Mouse (Mus musculus) testis, adult 2 months (tissue): ENCODE data around the gene Csn1s2b. TPM values are rescaled to one million over a fixed set of nuclear protein-coding genes. Genes with fewer than 3 reads are reported as not detected.

Source experiments
- H3K27ac ChIP-seq: fragments of 200-500 bp; 2 replicates; pipeline ENCODE4 v1.5.1; 2012; ENCODE audit warnings: low read depth, low read length; ENCODE audit not compliant: control insufficient read depth, insufficient read depth
- H3K27me3 ChIP-seq: fragments of 200-500 bp; 2 replicates; pipeline ENCODE4 v1.6.1; 2012; ENCODE audit warnings: mild to moderate bottlenecking, low read length, moderate library complexity; ENCODE audit not compliant: control insufficient read depth, insufficient read depth
- H3K36me3 ChIP-seq: fragments of 200-500 bp; 2 replicates; pipeline ENCODE4 v1.6.1; 2012; ENCODE audit warnings: mild to moderate bottlenecking, low read length; ENCODE audit not compliant: control insufficient read depth, insufficient read depth
- H3K4me1 ChIP-seq: fragments of 200-500 bp; 2 replicates; pipeline ENCODE4 v1.6.1; 2012; ENCODE audit warnings: low read length; ENCODE audit not compliant: control insufficient read depth, insufficient read depth
- H3K4me3 ChIP-seq: fragments of 200-500 bp; 2 replicates; pipeline ENCODE4 v1.5.1; 2012; ENCODE audit warnings: low read depth, mild to moderate bottlenecking, low read length, moderate library complexity, mixed read lengths; ENCODE audit not compliant: control insufficient read depth
- CTCF ChIP-seq: fragments of 200-500 bp; IDR thresholded peaks from 2 replicates; pipeline ENCODE4 v1.5.1; 2012; ENCODE audit warnings: low read depth, mild to moderate bottlenecking, inconsistent platforms, low read length, moderate library complexity; ENCODE audit not compliant: control insufficient read depth, insufficient read depth, insufficient replicate concordance
- POLR2A ChIP-seq: fragments of 200-500 bp; IDR thresholded peaks from 2 replicates; pipeline ENCODE4 v1.6.1; 2012; ENCODE audit warnings: low read depth, mild to moderate bottlenecking, inconsistent platforms, low read length, moderate library complexity; ENCODE audit not compliant: control insufficient read depth
- polyA plus RNA-seq: library from polyadenylated mRNA; depleted of rRNA; stranded (reverse); fragments of >200 nt; gene quantifications from 2 replicates; pipeline ENCODE4 v1.2.3, GENCODE M21; 2012; rRNA removed

The Csn1s2b gene
- polyA plus RNA-seq, 1 experiment = 0.44 TPM

DNA sequence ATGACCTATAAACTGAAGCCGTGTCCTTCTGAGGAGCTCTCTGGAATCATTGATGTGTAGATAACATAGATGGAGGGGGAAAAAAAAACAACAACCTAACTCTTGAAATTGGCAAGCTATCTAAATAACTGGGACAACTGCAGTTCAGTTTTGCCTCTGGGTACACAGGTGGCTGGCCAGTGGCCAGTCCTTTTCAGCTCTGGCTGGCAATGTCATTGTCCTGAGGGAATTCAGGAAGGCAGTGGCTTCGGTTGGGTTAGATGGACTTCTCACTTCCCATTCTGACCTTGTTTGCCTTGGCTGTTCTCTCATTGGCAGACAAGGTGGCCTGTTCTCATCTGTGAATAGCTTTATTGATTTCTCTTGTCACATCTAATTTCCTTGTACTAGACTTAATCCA lies 62.2 kb downstream of the Csn1s2b start:
- Histone ChIP-seq H3K27ac (no peak overlapping the region), H3K36me3 (no peaks in the 10 kb centered on the region), H3K4me1 (no peaks in the 10 kb centered on the region), H3K4me3 (no peak overlapping the region), H3K27me3 (no peaks in the 10 kb centered on the region)
- TF ChIP-seq POLR2A = no peak
- no peak for TF ChIP-seq CTCF

DNA sequence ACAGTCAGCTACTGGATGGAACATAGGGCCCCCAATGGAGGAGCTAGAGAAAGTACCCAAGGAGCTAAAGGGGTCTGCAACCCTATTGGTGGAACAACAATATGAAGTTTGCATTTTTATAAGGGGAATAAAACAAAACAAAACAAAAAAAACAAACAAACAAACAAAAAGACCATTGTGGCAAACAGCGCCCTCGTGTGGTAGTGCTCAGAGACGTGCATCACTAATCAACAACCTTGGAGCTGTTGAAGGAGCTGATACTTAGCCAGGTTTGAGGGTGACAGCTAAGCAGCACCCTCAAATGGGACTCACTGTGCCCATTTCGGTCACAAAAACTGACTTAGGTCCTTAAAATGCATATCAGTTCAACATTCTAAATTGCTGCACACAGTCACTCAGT lies 63.5 kb downstream of the Csn1s2b start:
- H3K4me1 ChIP-seq = no peaks in the 10 kb centered on the region
- no peak overlapping the region for H3K4me3 ChIP-seq
- H3K36me3 ChIP-seq = no peaks in the 10 kb centered on the region
- no peak overlapping the region for H3K27ac ChIP-seq
- no peaks in the 10 kb centered on the region for H3K27me3 ChIP-seq
- TF ChIP-seq POLR2A (no peak), CTCF (peak; percentile 30; the same call in 1 of the 2 replicates)

Other genes with a start within 250 kb of the Csn1s2b start
- not detected in 2 replicates for gene Sult1d1, start 239.1 kb upstream of the Csn1s2b start, polyA plus RNA-seq
- 0.99 and 1.5 TPM in 2 replicates for gene Sult1e1, start 216.5 kb upstream of the Csn1s2b start, polyA plus RNA-seq
- gene Csn1s1, start 141.9 kb upstream of the Csn1s2b start, polyA plus RNA-seq = not detected in 2 replicates
- 0.31 and 0.64 TPM in 2 replicates for gene Csn2, start 108.5 kb upstream of the Csn1s2b start, polyA plus RNA-seq
- gene Csn1s2a, start 33.5 kb upstream of the Csn1s2b start, polyA plus RNA-seq = not detected in 2 replicates
- gene Prr27, start 17.6 kb downstream of the Csn1s2b start, polyA plus RNA-seq = 120 and 200 TPM in 2 replicates
- 4.6 TPM in 1 of 2 replicates, not detected in the other for gene Odam, start 76.9 kb downstream of the Csn1s2b start, polyA plus RNA-seq
- not detected in 2 replicates for gene Csn3, start 117.5 kb downstream of the Csn1s2b start, polyA plus RNA-seq
- not detected in 2 replicates for gene 2310003L06Rik, start 161.4 kb downstream of the Csn1s2b start, polyA plus RNA-seq
- gene Gm28434, start 161.4 kb downstream of the Csn1s2b start, polyA plus RNA-seq = not detected in 2 replicates
- 205 and 247 TPM in 2 replicates for gene Cabs1, start 171.4 kb downstream of the Csn1s2b start, polyA plus RNA-seq
- gene Smr3a, start 194.5 kb downstream of the Csn1s2b start, polyA plus RNA-seq = not detected in 2 replicates